Mouse (Mus musculus): Measurements from ENCODE around the gene Frem1.

- TF ChIP-seq CTCF (IDR thresholded peaks at IDR 0.05; ENCODE audit: extremely low read depth, insufficient read depth, insufficient read length, insufficient replicate concordance) (no peak), POLR2A (IDR thresholded peaks at IDR 0.05; ENCODE audit: low read depth, low read length) (no peak)
Measured at GRCm38 (mm10) chr4:83045266-83045665, 6.9 kb downstream of the Frem1 start.

All from spleen, adult 2 months (tissue).